Mouse (Mus musculus): ENCODE data around the gene 2210010C04Rik.
"Not testable (repeated sequence)": the region's sequence is repeated elsewhere in the genome, so short reads cannot be mapped to it uniquely, and the experiment has no call there.

Gene 2210010C04Rik

GRCm38 (mm10) chr6:41019140-41019539 lies 16.2 kb downstream of the 2210010C04Rik start:
- DNase-seq (ENCODE audit: low read depth, low spot score) = no peak

- no peak for DNase-seq (ENCODE audit: low read depth, low spot score)
Observed at GRCm38 (mm10) chr6:41018629-41019028, 16.7 kb downstream of the 2210010C04Rik start.

- DNase-seq (ENCODE audit: low read depth, low spot score) = no peak
Observed at GRCm38 (mm10) chr6:41015065-41015464, 20.2 kb downstream of the 2210010C04Rik start.

GRCm38 (mm10) chr6:40999379-40999778 lies 35.9 kb downstream of the 2210010C04Rik start, which contains the start of gene Gm2663:
Gm2663 (minus strand) TSS chr6:40999479.
- DNase-seq (ENCODE audit: low read depth, low spot score) = not testable (repeated sequence)

All from R1 (cell line).